Mouse (Mus musculus) MEL (cell line): ENCODE measurements around the gene Hoxd11. TPM values are rescaled to one million over a fixed set of nuclear protein-coding genes. Genes with fewer than 3 reads are reported as not detected.

Experiments
- DNase-seq: peaks from one replicate; pipeline ENCODE4 v3.0.0; 2011; ENCODE audit warnings: low read depth, low spot score
- H3K27ac ChIP-seq: 2 replicates; pipeline ENCODE4 v1.5.1; 2012; ENCODE audit warnings: low read depth, mild to moderate bottlenecking, control low read depth, low read length, moderate library complexity; ENCODE audit not compliant: control insufficient read depth
- H3K27me3 ChIP-seq, 2 experiments: fragments of 150-350 bp in 1 of 2; sonication (generic) in 1 of 2; 2 replicates each; pipeline ENCODE4 v1.6.1; 2012; ENCODE audit warnings: low read length in 2 of 2, mild to moderate bottlenecking in 2 of 2, improper control_type of control experiment in 1 of 2, moderate library complexity in 1 of 2; ENCODE audit not compliant: insufficient read depth in 2 of 2, control insufficient read depth in 1 of 2
- H3K36me3 ChIP-seq, 2 experiments: 2 replicates each; pipeline ENCODE4 v1.6.1; 2012 to 2014; ENCODE audit warnings: low read length in 2 of 2, improper control_type of control experiment in 1 of 2, inconsistent platforms in 1 of 2, mild to moderate bottlenecking in 1 of 2; ENCODE audit not compliant: insufficient read depth in 2 of 2, control insufficient read depth in 1 of 2
- H3K4me1 ChIP-seq, 2 experiments: fragments of 150-350 bp in 1 of 2; sonication (generic) in 1 of 2; 2 replicates each; pipeline ENCODE4 v1.6.1; 2012; ENCODE audit warnings: low read length in 2 of 2, improper control_type of control experiment in 1 of 2, mild to moderate bottlenecking in 1 of 2; ENCODE audit not compliant: insufficient read depth in 2 of 2, control insufficient read depth in 1 of 2
- H3K4me3 ChIP-seq, 2 experiments: fragments of 150-350 bp in 1 of 2; sonication (generic) in 1 of 2; 2 replicates each; pipeline ENCODE4 v1.5.1; 2012; ENCODE audit warnings: low read depth in 2 of 2, low read length in 2 of 2, mild to moderate bottlenecking in 2 of 2, moderate library complexity in 2 of 2, control low read depth in 1 of 2, improper control_type of control experiment in 1 of 2; ENCODE audit not compliant: control insufficient read depth in 1 of 2, insufficient read depth in 1 of 2
- H3K79me2 ChIP-seq: 2 replicates; pipeline ENCODE4 v1.6.1; 2012; ENCODE audit warnings: mild to moderate bottlenecking, low read length, moderate library complexity; ENCODE audit not compliant: control insufficient read depth, poor library complexity, insufficient read depth
- H3K9ac ChIP-seq: 2 replicates; pipeline ENCODE4 v1.6.1; 2012; ENCODE audit warnings: low read depth, mild to moderate bottlenecking, control low read depth, low read length, moderate library complexity; ENCODE audit not compliant: control insufficient read depth, poor library complexity, severe bottlenecking
- H3K9me3 ChIP-seq: fragments of 150-350 bp; sonication (generic); replicated peaks from 2 replicates; pipeline ENCODE4 v1.6.1; 2012; ENCODE audit warnings: mild to moderate bottlenecking, low read length, improper control_type of control experiment, moderate library complexity; ENCODE audit not compliant: insufficient read depth
- E2F4 ChIP-seq: IDR thresholded peaks from 2 replicates; pipeline ENCODE4 v1.6.1; 2011; ENCODE audit warnings: low read depth, low read length, improper control_type of control experiment, borderline replicate concordance
- ELF1 ChIP-seq: IDR thresholded peaks from 2 replicates; pipeline ENCODE4 v1.6.1; 2014; ENCODE audit warnings: low read depth, mild to moderate bottlenecking, inconsistent platforms, low read length, improper control_type of control experiment, moderate library complexity
- EP300 ChIP-seq, 2 experiments: IDR thresholded peaks; 2 replicates each; pipeline ENCODE4 v1.6.1; 2011; ENCODE audit warnings: improper control_type of control experiment in 2 of 2, low read length in 2 of 2, low read depth in 1 of 2, mild to moderate bottlenecking in 1 of 2
- ETS1 ChIP-seq: IDR thresholded peaks from 2 replicates; pipeline ENCODE4 v1.6.1; 2012; ENCODE audit warnings: low read depth, mild to moderate bottlenecking, inconsistent platforms, low read length, improper control_type of control experiment, moderate library complexity
- GABPA ChIP-seq: IDR thresholded peaks from 2 replicates; pipeline ENCODE4 v1.6.1; 2012; ENCODE audit warnings: low read depth, mild to moderate bottlenecking, inconsistent platforms, low read length, improper control_type of control experiment, moderate library complexity
- GATA1 ChIP-seq: IDR thresholded peaks from 2 replicates; pipeline ENCODE4 v1.6.1; 2011; ENCODE audit warnings: low read depth, low read length, improper control_type of control experiment
- KAT2A ChIP-seq: conservative IDR thresholded peaks from 2 replicates; pipeline ENCODE4 v1.6.1; 2012; ENCODE audit warnings: low read depth, low read length, improper control_type of control experiment, inconsistent platforms
- MAFK ChIP-seq: IDR thresholded peaks from 2 replicates; pipeline ENCODE4 v1.6.1; 2011; ENCODE audit warnings: low read depth, mild to moderate bottlenecking, low read length, improper control_type of control experiment, borderline replicate concordance
- MAZ ChIP-seq: IDR thresholded peaks from 2 replicates; pipeline ENCODE4 v1.6.1; 2012; ENCODE audit warnings: low read depth, mild to moderate bottlenecking, inconsistent platforms, low read length, improper control_type of control experiment
- MYB ChIP-seq: IDR thresholded peaks from 2 replicates; pipeline ENCODE4 v1.6.1; 2011; ENCODE audit warnings: mild to moderate bottlenecking, low read depth, low read length, improper control_type of control experiment
- MYC ChIP-seq: IDR thresholded peaks from 2 replicates; pipeline ENCODE4 v1.6.1; 2011; ENCODE audit warnings: low read depth, mild to moderate bottlenecking, low read length, improper control_type of control experiment, moderate library complexity
- NRF1 ChIP-seq: IDR thresholded peaks from 2 replicates; pipeline ENCODE4 v1.6.1; 2014; ENCODE audit warnings: low read depth, mild to moderate bottlenecking, inconsistent platforms, low read length, improper control_type of control experiment, moderate library complexity; ENCODE audit not compliant: poor library complexity, insufficient read depth, severe bottlenecking
- RCOR1 ChIP-seq: IDR thresholded peaks from 2 replicates; pipeline ENCODE4 v1.6.1; 2012; ENCODE audit warnings: low read depth, mild to moderate bottlenecking, inconsistent platforms, low read length, improper control_type of control experiment
- UBTF ChIP-seq: IDR thresholded peaks from 2 replicates; pipeline ENCODE4 v1.6.1; 2012; ENCODE audit warnings: low read depth, mild to moderate bottlenecking, inconsistent platforms, low read length, improper control_type of control experiment, moderate library complexity, borderline replicate concordance; ENCODE audit not compliant: insufficient read depth
- USF1 ChIP-seq: IDR thresholded peaks from 2 replicates; pipeline ENCODE4 v1.6.1; 2014; ENCODE audit warnings: low read depth, mild to moderate bottlenecking, inconsistent platforms, low read length, improper control_type of control experiment, moderate library complexity
- ZKSCAN1 ChIP-seq: IDR thresholded peaks from 2 replicates; pipeline ENCODE4 v1.6.1; 2012; ENCODE audit warnings: low read depth, mild to moderate bottlenecking, inconsistent platforms, low read length, improper control_type of control experiment, moderate library complexity
- ZNF384 ChIP-seq: IDR thresholded peaks from 2 replicates; pipeline ENCODE4 v1.6.1; 2012; ENCODE audit warnings: low read depth, mild to moderate bottlenecking, inconsistent platforms, low read length, improper control_type of control experiment
- polyA plus RNA-seq, 2 experiments: library from polyadenylated mRNA; stranded (reverse) in 1 of 2; unstranded in 1 of 2; fragments of >175 nt in 1 of 2; fragments of >200 nt in 1 of 2; gene quantifications; 2 replicates each; pipeline versions ENCODE4 v1.2.1 to v1.2.4; 2012; ENCODE audit warnings: low replicate concordance in 2 of 2, low read depth in 1 of 2; ENCODE audit not compliant: insufficient read length in 2 of 2, insufficient read depth in 1 of 2, missing spikeins in 1 of 2
- total RNA-seq: library from RNA; depleted of rRNA; stranded (reverse); fragments of 300-350 nt; gene quantifications from 2 replicates; pipeline ENCODE4 v1.2.3, GENCODE M21; 2012

The Hoxd11 gene
- total and polyA plus RNA-seq, 3 experiments: not detected

DNA sequence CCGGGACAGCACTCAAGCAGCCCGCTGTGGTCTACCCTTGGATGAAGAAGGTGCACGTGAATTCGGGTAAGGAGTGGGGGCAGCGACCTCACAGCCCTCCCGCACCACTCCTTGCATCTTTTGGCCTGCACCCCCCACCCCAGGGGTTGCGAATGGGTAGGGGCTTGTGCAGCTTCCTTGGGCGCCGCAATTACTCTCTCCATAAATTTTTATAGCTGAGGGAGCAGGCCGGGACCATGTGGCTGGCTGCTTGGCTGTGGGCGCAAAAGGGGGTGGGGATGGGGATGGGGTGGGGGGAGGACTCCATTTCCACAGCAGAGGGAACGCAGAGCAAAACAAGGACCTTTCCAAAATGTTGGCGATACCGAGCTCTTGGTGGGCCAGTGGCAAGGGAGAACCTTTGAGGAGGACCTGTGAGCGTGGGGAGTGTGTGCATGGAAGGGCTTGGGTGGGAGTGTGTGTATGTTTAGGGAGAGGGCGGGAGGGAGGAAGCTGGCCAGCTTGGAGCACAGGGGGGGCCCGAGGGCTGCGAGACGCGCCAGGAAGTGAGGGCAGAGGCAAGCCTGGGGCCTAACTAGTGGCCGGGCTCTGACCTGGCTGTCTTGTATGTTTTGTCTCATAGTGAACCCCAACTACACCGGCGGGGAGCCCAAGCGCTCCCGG is 48.4 kb downstream of the Hoxd11 start:
- H3K36me3 ChIP-seq: no peaks in the 10 kb centered on the region
- no peak overlapping the region for H3K4me3 ChIP-seq
- no peaks in the 10 kb centered on the region for H3K4me1 ChIP-seq
- no peaks in the 10 kb centered on the region for H3K79me2 ChIP-seq
- TF ChIP-seq RCOR1 (no peak), ETS1 (no peak), USF1 (no peak), EP300 (IDR thresholded peaks at IDR 0.05; ENCODE audit: low read depth in 1 of 2, low read length in 2 of 2) (no peak), UBTF (no peak), NRF1 (no peak), MAZ (no peak), GABPA (no peak), MYB (no peak), MYC (no peak), E2F4 (no peak), GATA1 (no peak), ELF1 (no peak), KAT2A (no peak), ZKSCAN1 (no peak), ZNF384 (no peak), MAFK (no peak)
- H3K9me3 ChIP-seq: no peaks in the 10 kb centered on the region
- no peak overlapping the region for H3K27ac ChIP-seq
- peaks cover 0 to 2% of the 10 kb centered on the region in 2 experiments; a peak in 3 of 4 replicates for H3K27me3 ChIP-seq
- no peak overlapping the region for H3K9ac ChIP-seq
- DNase-seq: no peak

DNA sequence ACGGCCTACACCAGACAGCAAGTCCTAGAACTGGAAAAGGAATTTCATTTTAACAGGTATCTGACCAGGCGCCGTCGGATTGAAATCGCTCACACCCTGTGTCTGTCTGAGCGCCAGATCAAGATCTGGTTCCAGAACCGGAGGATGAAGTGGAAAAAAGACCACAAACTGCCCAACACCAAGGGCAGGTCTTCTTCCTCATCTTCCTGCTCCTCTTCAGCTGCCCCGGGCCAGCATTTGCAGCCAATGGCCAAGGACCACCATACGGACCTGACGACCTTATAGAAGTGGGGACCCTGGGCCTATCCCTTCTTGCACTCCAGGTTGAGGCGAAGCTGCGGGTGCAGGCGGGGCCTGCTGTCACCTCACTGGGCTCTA is 48.9 kb downstream of the Hoxd11 start:
- H3K36me3 ChIP-seq: no peaks in the 10 kb centered on the region
- no peaks in the 10 kb centered on the region for H3K9me3 ChIP-seq
- H3K4me1 ChIP-seq: no peaks in the 10 kb centered on the region
- H3K4me3 ChIP-seq: no peak overlapping the region
- TF ChIP-seq MAFK: no peak
- TF ChIP-seq, all 39 proteins: peak for 0
- H3K79me2 ChIP-seq: no peaks in the 10 kb centered on the region
- no peak overlapping the region for H3K9ac ChIP-seq
- no peak for DNase-seq
- no peak overlapping the region for H3K27ac ChIP-seq
- peaks cover 0 to 2% of the 10 kb centered on the region in 2 experiments; a peak in 3 of 4 replicates for H3K27me3 ChIP-seq
